Mouse (Mus musculus): ENCODE measurements at regions not wholly inside any gene's neighbourhood (a gene's known extent, or its start where the extent isn't known, plus 50 kb on each side); places are given as distances from the start of the nearest gene placed in this dataset.

DNA sequence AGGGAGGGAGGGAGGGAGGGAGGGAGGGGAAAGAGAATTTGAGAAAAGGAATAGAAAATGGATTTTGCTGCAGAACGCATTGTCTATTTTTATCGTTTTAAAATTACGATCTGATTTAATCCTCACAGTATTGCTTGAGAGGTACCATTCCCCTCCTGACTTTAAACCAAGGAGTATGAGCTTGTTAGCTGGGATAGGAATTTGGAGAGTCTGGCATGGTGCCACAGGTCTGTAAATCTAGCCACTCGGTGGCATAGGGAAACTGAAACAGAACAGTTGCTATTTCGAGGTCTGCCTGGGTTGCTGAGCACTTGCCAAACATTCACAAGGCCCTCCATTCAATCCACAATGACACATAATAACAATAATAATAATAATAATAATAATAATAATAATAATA is 171.6 kb downstream of the Gxylt1 start:
- H3K4me3 ChIP-seq (replicated peaks; ENCODE audit: low read length): no peak overlapping the region
- H3K27me3 ChIP-seq (ENCODE audit: insufficient read depth, low read length): no peaks in the 10 kb centered on the region
- H3K4me1 ChIP-seq (replicated peaks; ENCODE audit: low read depth, low read length): no peaks in the 10 kb centered on the region
- H3K9me3 ChIP-seq (ENCODE audit: low read length): peaks cover 3% of the 10 kb centered on the region; the same call in 1 of the 2 replicates
- TF ChIP-seq POU5F1 (IDR thresholded peaks at IDR 0.05; ENCODE audit: borderline replicate concordance, low read length): no peak
- no peak for TF ChIP-seq NANOG (IDR thresholded peaks at IDR 0.05; ENCODE audit: borderline replicate concordance, low read length)
- no peak for TF ChIP-seq CTCF (conservative IDR thresholded peaks at IDR 0.05; ENCODE audit: low read length)
- H3K36me3 ChIP-seq (ENCODE audit: insufficient read depth, low read length): no peaks in the 10 kb centered on the region

DNA sequence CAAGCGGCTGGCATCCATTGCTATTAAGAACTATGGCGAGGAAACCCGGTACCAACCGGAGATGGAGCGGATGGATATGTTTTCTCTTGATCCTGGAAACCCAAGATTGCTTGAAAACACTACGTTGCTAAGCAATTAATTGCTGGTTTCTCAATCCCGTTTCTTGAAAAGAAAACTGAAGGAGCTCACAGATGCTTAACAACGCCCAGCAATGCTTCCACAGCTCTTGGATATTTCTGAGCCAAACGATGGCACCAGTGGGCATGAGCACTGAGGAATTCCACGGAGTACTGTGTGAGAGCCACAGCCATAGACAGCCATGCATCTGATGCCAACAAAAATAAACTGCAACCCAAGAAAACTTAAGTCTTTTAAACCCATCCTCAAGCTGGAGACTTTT is 173.1 kb downstream of the Gxylt1 start:
- Histone ChIP-seq H3K4me1 (replicated peaks; ENCODE audit: low read depth, low read length) (no peaks in the 10 kb centered on the region), H3K27me3 (ENCODE audit: insufficient read depth, low read length) (no peaks in the 10 kb centered on the region)
- TF ChIP-seq CTCF (conservative IDR thresholded peaks at IDR 0.05; ENCODE audit: low read length): no peak
- TF ChIP-seq POU5F1 (IDR thresholded peaks at IDR 0.05; ENCODE audit: borderline replicate concordance, low read length): no peak
- TF ChIP-seq NANOG (IDR thresholded peaks at IDR 0.05; ENCODE audit: borderline replicate concordance, low read length): no peak

DNA sequence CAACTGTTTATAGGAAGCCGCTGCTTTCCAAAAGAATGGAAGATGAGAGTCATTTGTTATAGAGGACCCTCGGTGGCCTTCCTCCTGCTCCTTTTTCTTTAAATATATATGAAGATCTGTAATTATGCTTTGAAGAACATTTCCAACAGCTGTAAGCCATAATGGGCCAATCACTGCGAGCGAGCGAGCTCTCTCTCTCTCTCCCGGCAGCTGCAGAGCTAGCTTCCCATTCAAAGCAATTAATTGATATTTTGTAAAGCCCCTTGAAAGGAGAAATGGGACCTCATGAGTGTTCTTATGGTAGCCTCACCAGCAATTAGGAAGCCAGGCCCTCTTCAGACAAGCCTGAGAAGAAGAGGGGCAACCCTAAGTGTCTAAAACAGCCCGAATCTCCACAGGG is 174.1 kb downstream of the Gxylt1 start:
- Histone ChIP-seq H3K36me3 (ENCODE audit: insufficient read depth, low read length) (no peaks in the 10 kb centered on the region), H3K4me1 (replicated peaks; ENCODE audit: low read depth, low read length) (no peaks in the 10 kb centered on the region), H3K4me3 (replicated peaks; ENCODE audit: low read length) (no peak overlapping the region), H3K9me3 (ENCODE audit: low read length) (peaks cover 16% of the 10 kb centered on the region), H3K27me3 (ENCODE audit: insufficient read depth, low read length) (no peaks in the 10 kb centered on the region)
- no peak for TF ChIP-seq CTCF (conservative IDR thresholded peaks at IDR 0.05; ENCODE audit: low read length)
- TF ChIP-seq NANOG (IDR thresholded peaks at IDR 0.05; ENCODE audit: borderline replicate concordance, low read length): no peak
- TF ChIP-seq POU5F1 (IDR thresholded peaks at IDR 0.05; ENCODE audit: borderline replicate concordance, low read length): no peak

More for the DNA sequence above, 173.1 kb downstream of the Gxylt1 start:
- Histone ChIP-seq H3K36me3 (ENCODE audit: insufficient read depth, low read length) (no peaks in the 10 kb centered on the region), H3K4me3 (replicated peaks; ENCODE audit: low read length) (no peak overlapping the region), H3K9me3 (ENCODE audit: low read length) (peaks cover 16% of the 10 kb centered on the region)

DNA sequence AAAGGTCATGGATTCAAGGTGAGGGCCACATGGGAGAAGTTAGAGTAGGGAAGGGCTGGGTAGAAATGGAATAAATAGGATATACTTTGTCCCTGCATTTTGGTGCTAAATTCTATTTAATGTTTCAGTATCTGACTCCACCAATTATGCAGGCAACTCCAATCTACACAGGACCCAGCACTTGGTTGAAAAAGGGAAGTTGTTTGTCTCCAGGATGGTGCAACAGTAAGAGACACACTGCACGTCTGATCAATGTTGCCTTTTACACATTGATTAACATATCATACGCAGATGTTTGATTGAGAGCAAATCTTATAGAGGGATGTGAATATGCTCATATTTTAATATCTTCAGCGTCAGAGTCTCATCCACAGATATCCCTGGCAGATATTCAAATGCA is 175.1 kb downstream of the Gxylt1 start:
- Histone ChIP-seq H3K4me1 (replicated peaks; ENCODE audit: low read depth, low read length) (no peaks in the 10 kb centered on the region), H3K9me3 (ENCODE audit: low read length) (peaks cover 16% of the 10 kb centered on the region), H3K36me3 (ENCODE audit: insufficient read depth, low read length) (no peaks in the 10 kb centered on the region), H3K27me3 (ENCODE audit: insufficient read depth, low read length) (no peaks in the 10 kb centered on the region), H3K4me3 (replicated peaks; ENCODE audit: low read length) (no peak overlapping the region)
- no peak for TF ChIP-seq CTCF (conservative IDR thresholded peaks at IDR 0.05; ENCODE audit: low read length)
- TF ChIP-seq POU5F1 (IDR thresholded peaks at IDR 0.05; ENCODE audit: borderline replicate concordance, low read length): no peak
- TF ChIP-seq NANOG (IDR thresholded peaks at IDR 0.05; ENCODE audit: borderline replicate concordance, low read length): no peak

DNA sequence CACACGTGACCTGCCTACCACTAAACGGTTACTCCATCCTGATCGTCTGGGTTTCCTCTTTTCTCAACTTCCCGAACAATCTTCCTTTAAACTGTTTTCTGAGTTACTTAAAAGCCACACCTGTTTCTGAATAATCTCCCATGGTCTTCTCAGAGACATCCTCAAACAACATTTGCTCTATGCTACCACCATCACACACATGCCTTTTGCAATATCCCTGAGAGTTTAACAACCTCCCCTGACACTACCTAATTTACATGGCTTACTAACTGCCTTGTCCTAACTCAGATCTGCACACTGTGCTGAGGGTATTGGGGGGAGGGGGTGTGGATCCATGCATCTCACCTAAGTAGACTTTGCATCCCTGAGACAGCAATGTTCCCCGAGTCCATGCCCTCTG is 178.6 kb downstream of the Gxylt1 start:
- Histone ChIP-seq H3K9me3 (ENCODE audit: low read length) (peaks cover 16% of the 10 kb centered on the region), H3K4me1 (replicated peaks; ENCODE audit: low read depth, low read length) (peaks cover 6% of the 10 kb centered on the region), H3K4me3 (replicated peaks; ENCODE audit: low read length) (no peak overlapping the region), H3K36me3 (ENCODE audit: insufficient read depth, low read length) (no peaks in the 10 kb centered on the region), H3K27me3 (ENCODE audit: insufficient read depth, low read length) (no peaks in the 10 kb centered on the region; the same call in 1 of the 2 replicates)
- TF ChIP-seq POU5F1 (IDR thresholded peaks at IDR 0.05; ENCODE audit: borderline replicate concordance, low read length) (no peak), CTCF (conservative IDR thresholded peaks at IDR 0.05; ENCODE audit: low read length) (no peak), NANOG (IDR thresholded peaks at IDR 0.05; ENCODE audit: borderline replicate concordance, low read length) (no peak)

DNA sequence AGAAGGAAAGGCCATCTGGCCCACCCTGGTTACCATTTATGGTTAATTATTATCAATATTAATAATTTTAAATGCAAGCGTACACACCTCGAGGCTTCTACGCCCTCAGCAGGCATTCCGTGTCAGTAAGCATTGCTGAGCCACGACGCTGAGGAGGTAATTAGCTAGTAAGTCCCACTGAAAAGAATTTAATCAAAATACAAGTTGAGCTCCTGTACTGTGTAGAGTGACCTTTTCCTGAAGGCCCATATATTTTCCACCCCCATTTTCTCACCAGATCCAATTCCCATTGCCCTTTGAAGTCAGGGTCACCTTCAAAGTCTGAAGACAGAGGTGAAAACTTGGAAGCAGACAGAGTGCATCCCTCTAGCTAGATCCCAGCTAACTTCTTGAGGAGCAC is 179.8 kb downstream of the Gxylt1 start:
- H3K9me3 ChIP-seq (ENCODE audit: low read length): peaks cover 16% of the 10 kb centered on the region
- H3K36me3 ChIP-seq (ENCODE audit: insufficient read depth, low read length): no peaks in the 10 kb centered on the region
- no peak for TF ChIP-seq CTCF (conservative IDR thresholded peaks at IDR 0.05; ENCODE audit: low read length)
- TF ChIP-seq POU5F1 (IDR thresholded peaks at IDR 0.05; ENCODE audit: borderline replicate concordance, low read length): no peak
- no peak for TF ChIP-seq NANOG (IDR thresholded peaks at IDR 0.05; ENCODE audit: borderline replicate concordance, low read length)
- H3K27me3 ChIP-seq (ENCODE audit: insufficient read depth, low read length): no peaks in the 10 kb centered on the region; the same call in 1 of the 2 replicates
- no peak overlapping the region for H3K4me3 ChIP-seq (replicated peaks; ENCODE audit: low read length)
- peaks cover 6% of the 10 kb centered on the region for H3K4me1 ChIP-seq (replicated peaks; ENCODE audit: low read depth, low read length)

DNA sequence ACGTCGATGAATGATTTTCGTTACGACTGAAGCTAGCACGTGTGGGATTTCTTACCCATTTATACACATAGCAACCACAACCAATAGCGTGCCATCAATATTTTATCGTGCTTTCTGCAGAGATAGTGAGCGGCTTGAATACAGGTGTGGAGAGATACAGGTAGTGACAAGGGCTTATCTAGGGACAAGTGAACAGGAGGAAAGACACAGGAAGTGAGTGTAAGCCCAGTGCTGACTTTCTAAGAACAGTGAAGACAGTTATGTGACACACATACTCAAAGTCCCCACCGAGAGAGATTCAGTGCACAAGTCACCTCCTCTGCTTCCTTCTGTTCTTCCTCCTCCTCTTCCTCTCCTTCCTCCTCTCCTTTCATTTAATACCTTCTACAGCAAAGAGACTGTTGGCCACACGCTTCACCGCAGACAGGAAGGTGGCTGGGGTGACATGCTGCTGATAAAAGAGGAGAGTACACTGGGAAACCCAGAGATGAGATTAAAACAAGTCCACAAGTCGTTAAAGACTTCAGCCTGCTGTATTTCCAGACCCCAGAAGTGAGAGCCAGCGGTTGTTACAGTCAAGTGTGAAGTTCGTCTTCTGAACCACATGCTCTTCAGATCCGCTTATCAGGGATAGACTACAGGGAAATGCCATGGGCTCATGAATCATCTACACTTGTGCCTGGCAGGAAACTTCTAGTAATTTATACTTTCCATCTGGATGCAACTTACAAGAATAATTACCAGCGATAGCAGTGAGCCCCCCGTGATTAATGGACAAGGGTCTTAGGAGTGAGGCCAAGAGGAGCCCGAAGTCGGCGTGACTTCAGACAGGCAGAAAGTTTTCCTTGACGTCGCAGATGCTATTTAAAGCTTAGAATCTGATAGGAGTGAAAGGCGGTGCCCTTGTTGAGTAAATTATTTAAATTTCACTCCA is 180.5 kb downstream of the Gxylt1 start:
- H3K9me3 ChIP-seq (ENCODE audit: low read length): peaks cover 16% of the 10 kb centered on the region
- no peaks in the 10 kb centered on the region for H3K36me3 ChIP-seq (ENCODE audit: insufficient read depth, low read length)

DNA sequence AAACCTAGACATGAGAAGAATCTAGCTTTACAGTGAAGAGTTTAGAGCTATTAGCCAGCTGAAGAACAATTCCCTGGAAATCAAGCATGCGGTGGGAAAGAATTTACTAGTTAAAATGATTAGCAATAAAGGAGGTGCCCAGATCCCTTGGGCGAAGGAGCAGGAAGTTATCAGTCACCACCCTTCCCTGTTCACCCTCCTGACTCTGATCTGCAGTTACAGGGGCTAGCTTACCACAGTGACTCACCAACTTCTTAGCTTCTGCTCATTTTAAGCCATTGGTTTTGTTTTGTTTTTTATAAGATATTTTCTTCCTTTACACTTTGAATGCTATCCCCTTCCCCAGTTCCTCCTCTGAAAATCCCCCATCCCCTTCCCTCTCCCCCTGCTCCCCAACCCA is 183.6 kb downstream of the Gxylt1 start:
- no peak overlapping the region for H3K4me3 ChIP-seq (replicated peaks; ENCODE audit: low read length)
- peaks cover 3% of the 10 kb centered on the region for H3K27me3 ChIP-seq (ENCODE audit: insufficient read depth, low read length)
- no peaks in the 10 kb centered on the region for H3K9me3 ChIP-seq (ENCODE audit: low read length)
- H3K36me3 ChIP-seq (ENCODE audit: insufficient read depth, low read length): no peaks in the 10 kb centered on the region
- TF ChIP-seq POU5F1 (IDR thresholded peaks at IDR 0.05; ENCODE audit: borderline replicate concordance, low read length): no peak
- no peak for TF ChIP-seq CTCF (conservative IDR thresholded peaks at IDR 0.05; ENCODE audit: low read length)
- TF ChIP-seq NANOG (IDR thresholded peaks at IDR 0.05; ENCODE audit: borderline replicate concordance, low read length): no peak
- H3K4me1 ChIP-seq (replicated peaks; ENCODE audit: low read depth, low read length): peaks cover 8% of the 10 kb centered on the region

More for the DNA sequence above, 180.5 kb downstream of the Gxylt1 start:
- Histone ChIP-seq H3K4me1 (replicated peaks; ENCODE audit: low read depth, low read length) (peaks cover 6% of the 10 kb centered on the region), H3K4me3 (replicated peaks; ENCODE audit: low read length) (no peak overlapping the region), H3K27me3 (ENCODE audit: insufficient read depth, low read length) (peaks cover 3% of the 10 kb centered on the region)
- TF ChIP-seq CTCF (conservative IDR thresholded peaks at IDR 0.05; ENCODE audit: low read length): no peak
- no peak for TF ChIP-seq POU5F1 (IDR thresholded peaks at IDR 0.05; ENCODE audit: borderline replicate concordance, low read length)
- no peak for TF ChIP-seq NANOG (IDR thresholded peaks at IDR 0.05; ENCODE audit: borderline replicate concordance, low read length)

Data from E14TG2a.4 (cell line).